Mouse (Mus musculus) CH12.LX (cell line): Measurements from ENCODE around the gene Gm49318.

Experiments
- CTCF ChIP-seq, 2 experiments: IDR thresholded peaks in 1 of 2; conservative IDR thresholded peaks in 1 of 2; 2 replicates each; pipeline ENCODE4 v1.5.1; 2011 to 2012; ENCODE audit warnings: low read depth in 2 of 2, low read length in 2 of 2, improper control_type of control experiment in 1 of 2, inconsistent platforms in 1 of 2, mild to moderate bottlenecking in 1 of 2, moderate library complexity in 1 of 2
- EP300 ChIP-seq: IDR thresholded peaks from 2 replicates; pipeline ENCODE4 v1.6.1; 2011; ENCODE audit warnings: low read length, improper control_type of control experiment
- HCFC1 ChIP-seq: IDR thresholded peaks from 2 replicates; pipeline ENCODE4 v1.6.1; 2012; ENCODE audit warnings: low read depth, mild to moderate bottlenecking, inconsistent platforms, low read length, improper control_type of control experiment
- MAZ ChIP-seq: IDR thresholded peaks from 2 replicates; pipeline ENCODE4 v1.6.1; 2012; ENCODE audit warnings: low read depth, mild to moderate bottlenecking, inconsistent platforms, low read length, improper control_type of control experiment, moderate library complexity
- MEF2A ChIP-seq: IDR thresholded peaks from 2 replicates; pipeline ENCODE4 v1.6.1; 2014; ENCODE audit warnings: low read depth, mild to moderate bottlenecking, inconsistent platforms, low read length, improper control_type of control experiment, borderline replicate concordance
- POLR2A ChIP-seq: IDR thresholded peaks from 2 replicates; pipeline ENCODE4 v1.6.1; 2011; ENCODE audit warnings: low read depth, mild to moderate bottlenecking, improper control_type of control experiment, low read length
- SMC3 ChIP-seq: IDR thresholded peaks from 2 replicates; pipeline ENCODE4 v1.6.1; 2011; ENCODE audit warnings: low read depth, low read length, improper control_type of control experiment

DNA sequence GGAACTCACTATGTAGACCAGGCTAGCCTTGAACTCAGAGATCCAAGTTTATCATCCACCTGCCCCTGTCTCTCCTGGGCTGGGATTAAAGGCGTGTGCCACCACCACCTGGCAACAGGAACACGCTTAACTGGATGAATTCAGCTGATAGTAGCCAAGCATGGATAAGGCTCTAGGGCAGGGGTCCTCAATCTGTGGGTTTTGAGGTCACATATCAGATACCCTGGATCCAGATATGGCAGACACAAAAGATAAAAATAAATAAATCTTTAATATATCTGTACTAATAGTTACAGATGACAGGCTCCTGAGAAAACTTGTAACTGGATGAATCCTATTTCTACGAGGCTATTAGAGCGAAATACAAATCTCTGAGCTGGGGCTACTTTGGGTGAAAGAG lies 44.6 kb upstream of the Gm49318 start:
- no peak for TF ChIP-seq CTCF (conservative IDR thresholded peaks at IDR 0.05 in 1 of 2, IDR thresholded peaks at IDR 0.05 in 1 of 2; ENCODE audit: low read depth in 2 of 2, low read length in 2 of 2)
- TF ChIP-seq MEF2A = no peak
- no peak for TF ChIP-seq MAZ
- no peak for TF ChIP-seq HCFC1
- no peak for TF ChIP-seq SMC3
- TF ChIP-seq POLR2A = no peak
- TF ChIP-seq EP300 = no peak
